20 mouse cellular contexts compared by ENCODE assay signal in the genomic region with DNA sequence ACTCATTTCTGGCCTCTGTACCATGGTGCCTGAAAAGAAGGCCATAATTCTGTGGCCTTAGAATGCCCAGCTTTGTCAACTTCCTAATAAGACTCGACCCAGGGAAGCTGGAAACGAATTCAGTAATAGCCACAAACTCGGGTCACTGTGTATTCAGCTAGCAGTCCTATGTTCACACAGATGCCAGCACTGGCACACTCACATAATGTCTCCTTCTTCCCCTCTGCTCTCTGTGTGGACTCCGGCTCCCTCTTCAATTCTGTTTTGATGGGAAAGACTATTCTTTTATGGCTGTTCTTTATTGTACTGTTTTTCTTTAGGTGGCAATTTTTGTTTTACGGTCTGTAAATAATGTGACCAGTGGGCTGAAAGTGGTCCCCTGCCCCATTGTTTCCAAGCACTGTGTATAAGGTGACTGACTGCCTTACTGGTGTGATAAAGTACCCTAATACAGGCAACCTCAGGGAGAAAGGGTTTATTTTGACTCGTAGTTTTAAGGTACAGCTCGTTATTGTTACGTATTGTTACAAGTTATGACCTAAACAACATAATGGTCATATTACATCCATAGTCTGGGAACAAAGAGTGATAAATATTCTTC.
"Had no signal": no experiment of that assay in that cellular context is flagged by ENCODE, and none has a peak within 500 bp of the region (broad histone marks: within the 10 kb centered on the region; RNA-seq: fewer than 3 reads in every experiment).

No protein-coding gene starts in this region.

- H3K4me1 ChIP-seq: liver, embryonic 12.5 days; midbrain, embryonic 10.5 days; midbrain, embryonic 12.5 days; stomach, embryonic 15.5 days had no signal

- H3K4me3 ChIP-seq: liver, embryonic 12.5 days; midbrain, embryonic 10.5 days; midbrain, embryonic 12.5 days; myocyte; stomach, embryonic 15.5 days had no signal

- DNase-seq: lung, adult 18-20 months; lung, embryonic 14.5 days; lung, postnatal 10 days; lung, postnatal 4 days; midbrain, embryonic 14.5 days; retina, postnatal 1 day; right cerebral cortex, adult 18-20 months; right cerebral cortex, postnatal 25 days; right cerebral cortex, postnatal 4 days; spleen, adult 18-20 months; thymus, adult 18-20 months; thymus, postnatal 14 days; thymus, postnatal 36 days had no signal

- H3K36me3 ChIP-seq: liver, embryonic 12.5 days; midbrain, embryonic 10.5 days; midbrain, embryonic 12.5 days; stomach, embryonic 15.5 days had no signal

- H3K27ac ChIP-seq: liver, embryonic 12.5 days; liver, embryonic 14.5 days; midbrain, embryonic 10.5 days; midbrain, embryonic 12.5 days; stomach, embryonic 15.5 days had no signal

- H3K9ac ChIP-seq: liver, embryonic 12.5 days; liver, embryonic 14.5 days; lung, embryonic 14.5 days; midbrain, embryonic 12.5 days; stomach, embryonic 15.5 days had no signal

- H3K4me2 ChIP-seq: liver, embryonic 12.5 days; lung, embryonic 14.5 days; midbrain, embryonic 12.5 days; stomach, embryonic 15.5 days had no signal

- H3K9me3 ChIP-seq: liver, embryonic 12.5 days; midbrain, embryonic 10.5 days; midbrain, embryonic 12.5 days; stomach, embryonic 15.5 days had no signal

- H3K27me3 ChIP-seq: liver, embryonic 12.5 days; midbrain, embryonic 12.5 days; stomach, embryonic 15.5 days had no signal

- ATAC-seq: liver, embryonic 12.5 days; midbrain, embryonic 16.5 days had no signal
